Comparison of ENCODE assay signal across 15 mouse cellular contexts in genomic region chr6:119860236-119860635, GRCm38 (mm10).
"Had no signal": no experiment of that assay in that cellular context is flagged by ENCODE, and none has a peak within 500 bp of the region (broad histone marks: within the 10 kb centered on the region; RNA-seq: fewer than 3 reads in every experiment).

No protein-coding gene starts in this region.

- DNase-seq: cerebellum, adult 9-10 months; cerebellum, adult 9-11 months; cerebellum, postnatal 10 days; cerebellum, postnatal 14 days; cerebellum, postnatal 25 days; cerebellum, postnatal 36 days; embryo, embryonic 11 days; forebrain, postnatal 0 days; gastrocnemius, adult 2 months; gastrocnemius, postnatal 14 days; gastrocnemius, postnatal 25 days; gastrocnemius, postnatal 36 days; heart, adult 11 months; heart, adult 18-20 months; heart, adult 2 months had no signal
